8 mouse cellular contexts compared by ENCODE assay signal in genomic region chr1:37122306-37122705, GRCm38 (mm10).
DNase-seq lines count a peak whose midpoint lies in the region; ATAC-seq lines count a peak whose summit lies in the region.

No protein-coding gene starts in this region.

- peak; percentile 86 for ATAC-seq in embryonic facial prominence, embryonic 12.5 days (ENCODE audit: insufficient number of reproducible peaks, insufficient read depth, low FRiP score, low TSS enrichment)
- ATAC-seq in hindbrain, embryonic 15.5 days (ENCODE audit: low FRiP score, low read depth): peak; percentile 86
- ATAC-seq in neural tube, embryonic 15.5 days (ENCODE audit: low FRiP score): no peak
- no peak for ATAC-seq in inflammation-experienced regulatory T-cells, adult 6 months
- no peak for ATAC-seq in liver, embryonic 12.5 days

- no peaks in the 10 kb centered on the region for H3K27me3 ChIP-seq in embryonic facial prominence, embryonic 12.5 days
- no peaks in the 10 kb centered on the region for H3K27me3 ChIP-seq in hindbrain, embryonic 15.5 days
- no peaks in the 10 kb centered on the region for H3K27me3 ChIP-seq in neural tube, embryonic 15.5 days (replicated peaks)
- H3K27me3 ChIP-seq in liver, embryonic 12.5 days (replicated peaks): no peaks in the 10 kb centered on the region

- WGBS in embryonic facial prominence, embryonic 12.5 days: 18% methylated on average over 4 of the region's 4 CpGs
- WGBS in hindbrain, embryonic 15.5 days: 15% methylated on average over 4 of the region's 4 CpGs
- WGBS in neural tube, embryonic 15.5 days: 32% methylated on average over 4 of the region's 4 CpGs
- WGBS in liver, embryonic 12.5 days (ENCODE audit: insufficient replicate concordance): 43% methylated on average over 4 of the region's 4 CpGs

- H3K9me3 ChIP-seq in embryonic facial prominence, embryonic 12.5 days: no peaks in the 10 kb centered on the region
- H3K9me3 ChIP-seq in hindbrain, embryonic 15.5 days: no peaks in the 10 kb centered on the region
- no peaks in the 10 kb centered on the region for H3K9me3 ChIP-seq in neural tube, embryonic 15.5 days (replicated peaks)
- H3K9me3 ChIP-seq in liver, embryonic 12.5 days (replicated peaks): no peaks in the 10 kb centered on the region

- peak; percentile 6 to 37 for DNase-seq in lung, postnatal 4 days
- no peak for DNase-seq in lung, postnatal 36 days
- no peak for DNase-seq in ovary, postnatal 36 days (ENCODE audit: low spot score)

- H3K4me2 ChIP-seq in embryonic facial prominence, embryonic 12.5 days (replicated peaks): no peak overlapping the region
- H3K4me2 ChIP-seq in hindbrain, embryonic 15.5 days: no peak overlapping the region
- H3K4me2 ChIP-seq in neural tube, embryonic 15.5 days: no peak overlapping the region
- H3K4me2 ChIP-seq in liver, embryonic 12.5 days: no peak overlapping the region

- H3K4me3 ChIP-seq in embryonic facial prominence, embryonic 12.5 days: no peak overlapping the region
- H3K4me3 ChIP-seq in hindbrain, embryonic 15.5 days: no peak overlapping the region
- H3K4me3 ChIP-seq in neural tube, embryonic 15.5 days (replicated peaks): no peak overlapping the region
- H3K4me3 ChIP-seq in liver, embryonic 12.5 days: no peak overlapping the region

- no peaks in the 10 kb centered on the region for H3K36me3 ChIP-seq in embryonic facial prominence, embryonic 12.5 days
- no peaks in the 10 kb centered on the region for H3K36me3 ChIP-seq in hindbrain, embryonic 15.5 days
- no peaks in the 10 kb centered on the region for H3K36me3 ChIP-seq in neural tube, embryonic 15.5 days
- H3K36me3 ChIP-seq in liver, embryonic 12.5 days: no peaks in the 10 kb centered on the region

- no peak overlapping the region for H3K9ac ChIP-seq in embryonic facial prominence, embryonic 12.5 days
- H3K9ac ChIP-seq in hindbrain, embryonic 15.5 days: no peak overlapping the region
- H3K9ac ChIP-seq in neural tube, embryonic 15.5 days (replicated peaks): no peak overlapping the region
- no peak overlapping the region for H3K9ac ChIP-seq in liver, embryonic 12.5 days

- peak overlapping the region; percentile 80 for H3K27ac ChIP-seq in embryonic facial prominence, embryonic 12.5 days
- H3K27ac ChIP-seq in hindbrain, embryonic 15.5 days (replicated peaks): peak overlapping the region; percentile 70
- peak overlapping the region; percentile 49 for H3K27ac ChIP-seq in neural tube, embryonic 15.5 days (replicated peaks)
- no peak overlapping the region for H3K27ac ChIP-seq in liver, embryonic 12.5 days

- peaks cover 29% of the 10 kb centered on the region for H3K4me1 ChIP-seq in embryonic facial prominence, embryonic 12.5 days
- peaks cover 10% of the 10 kb centered on the region for H3K4me1 ChIP-seq in hindbrain, embryonic 15.5 days (replicated peaks)
- peaks cover 5% of the 10 kb centered on the region; the same call in 1 of the 2 replicates for H3K4me1 ChIP-seq in neural tube, embryonic 15.5 days
- no peaks in the 10 kb centered on the region for H3K4me1 ChIP-seq in liver, embryonic 12.5 days

Comparison
In these comparisons a context has a peak if more than half of its experiments do, and no peak if none do; other contexts are left out.
1. DNase-seq: peak in lung, postnatal 4 days (2 of 2); none in lung, postnatal 36 days (single experiment) and ovary, postnatal 36 days (single experiment).
2. ATAC-seq: peak in embryonic facial prominence, embryonic 12.5 days (single experiment) and hindbrain, embryonic 15.5 days (single experiment); none in neural tube, embryonic 15.5 days (single experiment), inflammation-experienced regulatory T-cells, adult 6 months (single experiment) and liver, embryonic 12.5 days (single experiment).